Mouse (Mus musculus): Measurements from ENCODE around the gene Uhrf1.
A peak's percentile ranks its signal among the peaks of the same experiment; 100 is the strongest.

Gene Uhrf1

DNA sequence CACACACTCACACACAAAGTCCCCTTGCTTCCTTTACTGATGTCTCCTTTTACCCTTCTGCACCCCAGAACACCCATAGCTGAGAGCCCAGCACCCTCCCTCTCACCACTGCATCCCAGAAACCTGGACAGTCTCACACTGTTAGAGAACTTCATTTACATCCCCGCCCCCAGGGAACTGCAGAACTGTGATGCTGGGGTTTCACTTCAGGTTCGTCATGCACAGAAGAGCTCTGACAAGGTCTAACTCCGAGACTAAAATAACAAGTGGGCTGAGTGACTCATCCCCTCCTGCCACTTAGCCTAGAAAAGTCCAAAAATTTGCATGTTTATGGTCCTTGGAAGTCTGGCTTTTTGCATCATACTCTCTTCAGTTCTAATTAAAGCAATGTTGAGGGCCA, 36.9 kb upstream of the Uhrf1 start:
- Histone ChIP-seq H3K27me3 (ENCODE audit: control insufficient read depth, insufficient read depth, low read length, poor library complexity, severe bottlenecking) (no peaks in the 10 kb centered on the region), H3K36me3 (ENCODE audit: control insufficient read depth, insufficient read depth, low read length, poor library complexity, severe bottlenecking) (peaks cover 6% of the 10 kb centered on the region)
- peak; percentile 92 for DNase-seq (ENCODE audit: low read depth, low spot score)

DNA sequence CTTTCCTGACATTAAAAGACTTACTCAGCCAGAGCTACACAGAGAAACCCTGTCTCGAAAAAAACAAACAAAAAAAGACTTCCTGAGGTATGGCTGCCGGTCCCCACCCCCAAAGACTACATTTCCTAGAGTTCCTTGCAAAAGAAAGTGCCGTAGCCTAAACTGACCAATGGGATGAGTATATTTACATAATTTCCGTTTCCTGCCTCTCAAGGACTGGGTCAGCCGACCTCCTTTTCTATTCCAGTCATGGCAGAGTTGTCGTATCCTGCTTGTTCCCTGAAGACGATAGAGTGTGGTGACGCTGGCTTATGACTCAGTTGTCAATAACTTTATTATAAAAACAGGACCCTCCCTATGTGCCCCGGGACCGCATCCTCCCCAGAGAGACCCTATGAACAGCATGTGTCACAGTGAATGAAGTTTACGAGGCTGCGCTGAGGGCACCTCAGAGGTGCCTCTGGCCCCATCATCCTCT, 33.9 kb upstream of the Uhrf1 start:
- Histone ChIP-seq H3K27me3 (ENCODE audit: control insufficient read depth, insufficient read depth, low read length, poor library complexity, severe bottlenecking) (no peaks in the 10 kb centered on the region), H3K36me3 (ENCODE audit: control insufficient read depth, insufficient read depth, low read length, poor library complexity, severe bottlenecking) (peaks cover 5% of the 10 kb centered on the region)
- DNase-seq (ENCODE audit: low read depth, low spot score), result peak; percentile 87

DNA sequence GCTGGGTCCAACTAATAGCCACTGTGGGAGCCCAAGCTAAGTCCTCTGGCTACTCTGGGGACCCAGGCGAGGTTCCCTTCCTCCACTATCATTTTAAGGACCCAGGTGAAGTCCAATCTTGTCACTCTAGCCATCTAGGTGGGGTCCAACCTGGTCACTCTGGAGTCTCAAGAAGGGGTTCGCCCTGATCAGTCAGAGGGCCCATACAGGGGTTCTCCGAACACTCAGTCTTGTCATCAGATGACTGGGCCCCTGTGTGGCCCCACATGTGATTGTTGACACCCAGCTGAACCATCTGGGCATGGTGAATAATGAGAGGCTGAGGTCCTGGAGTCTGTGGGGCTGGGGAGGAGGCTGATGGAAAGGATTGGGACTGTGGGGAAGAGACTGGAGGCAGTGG, 33.4 kb upstream of the Uhrf1 start:
- Histone ChIP-seq H3K27me3 (ENCODE audit: control insufficient read depth, insufficient read depth, low read length, poor library complexity, severe bottlenecking) (no peaks in the 10 kb centered on the region), H3K36me3 (ENCODE audit: control insufficient read depth, insufficient read depth, low read length, poor library complexity, severe bottlenecking) (peaks cover 5% of the 10 kb centered on the region)
- no peak for DNase-seq (ENCODE audit: low read depth, low spot score)

DNA sequence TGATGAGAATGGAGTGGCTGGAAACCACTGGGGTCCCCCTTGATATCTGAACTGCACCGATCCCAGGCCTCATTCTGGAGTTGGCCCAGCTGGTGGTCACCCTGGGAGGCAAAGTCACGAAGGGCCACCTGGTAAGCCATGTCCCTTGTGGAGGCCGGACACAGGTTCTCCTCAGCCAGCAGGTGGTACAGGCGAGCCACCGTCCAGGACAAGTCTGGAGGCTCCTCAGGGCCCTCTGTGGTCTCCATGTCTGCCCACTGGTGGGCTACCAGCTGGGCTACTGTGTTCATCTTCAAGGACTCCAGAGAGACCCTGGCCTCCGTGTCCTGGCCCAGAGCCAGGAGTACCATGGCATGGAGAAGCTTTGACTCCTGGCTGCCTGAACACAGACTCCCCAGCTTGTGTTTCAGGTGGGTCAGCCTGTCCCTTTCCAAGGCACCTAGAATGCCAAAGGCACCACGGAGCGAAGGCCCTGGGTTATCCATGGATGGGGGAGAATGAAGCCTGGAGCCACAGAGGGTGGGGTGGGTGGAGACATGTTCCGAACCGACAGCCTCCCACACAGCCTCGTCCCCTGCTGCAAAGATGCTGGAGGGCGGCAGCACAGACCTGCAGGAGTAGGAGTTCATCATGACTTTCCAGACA, 31.4 kb upstream of the Uhrf1 start:
- Histone ChIP-seq H3K27me3 (ENCODE audit: control insufficient read depth, insufficient read depth, low read length, poor library complexity, severe bottlenecking) (no peaks in the 10 kb centered on the region), H3K36me3 (ENCODE audit: control insufficient read depth, insufficient read depth, low read length, poor library complexity, severe bottlenecking) (peaks cover 5% of the 10 kb centered on the region)
- no peak for DNase-seq (ENCODE audit: low read depth, low spot score)

DNA sequence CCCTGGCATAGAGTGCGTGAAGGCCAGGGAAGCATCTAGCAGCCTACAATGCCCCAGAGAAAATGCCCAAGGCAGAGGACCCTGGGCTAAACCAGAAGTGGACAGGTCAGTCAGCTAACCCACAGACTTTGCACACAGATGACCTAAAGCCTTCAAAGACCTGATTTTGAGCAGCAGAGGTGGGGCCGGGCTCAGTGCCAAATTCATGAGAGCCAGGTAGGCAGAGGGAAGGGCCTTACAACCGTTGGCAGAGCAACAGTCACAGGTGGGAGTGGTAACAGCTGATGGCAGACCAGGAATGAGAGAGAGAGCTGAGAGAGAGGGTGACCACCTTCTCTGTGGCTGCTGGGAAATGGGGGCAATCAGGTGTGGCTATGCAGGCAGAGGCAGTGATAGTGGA, 30.5 kb upstream of the Uhrf1 start:
- DNase-seq (ENCODE audit: low read depth, low spot score), result no peak
- peaks cover 5% of the 10 kb centered on the region for H3K36me3 ChIP-seq (ENCODE audit: control insufficient read depth, insufficient read depth, low read length, poor library complexity, severe bottlenecking)
- no peaks in the 10 kb centered on the region for H3K27me3 ChIP-seq (ENCODE audit: control insufficient read depth, insufficient read depth, low read length, poor library complexity, severe bottlenecking)

DNA sequence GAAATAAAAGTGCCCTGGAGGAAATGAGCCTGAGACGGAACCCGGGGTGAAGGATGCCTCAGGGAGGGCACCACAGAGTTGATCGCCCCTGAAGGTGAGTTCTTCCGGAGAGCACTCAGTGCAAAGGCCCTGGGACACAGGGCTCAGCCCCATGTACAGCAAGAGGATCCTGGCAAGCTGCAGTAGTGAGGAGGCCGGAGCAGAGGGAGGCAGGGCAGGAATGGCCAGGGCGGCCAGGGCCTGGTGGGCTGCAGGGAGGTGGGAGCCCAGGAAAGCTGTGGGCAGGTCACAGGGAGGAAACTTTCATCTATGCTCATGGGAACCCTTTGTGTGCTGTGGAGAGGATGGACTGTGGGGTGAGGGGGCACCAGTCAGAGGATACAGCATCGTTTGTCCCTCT, 29.6 kb upstream of the Uhrf1 start:
- Histone ChIP-seq H3K27me3 (ENCODE audit: control insufficient read depth, insufficient read depth, low read length, poor library complexity, severe bottlenecking) (no peaks in the 10 kb centered on the region), H3K36me3 (ENCODE audit: control insufficient read depth, insufficient read depth, low read length, poor library complexity, severe bottlenecking) (peaks cover 5% of the 10 kb centered on the region)
- DNase-seq (ENCODE audit: low read depth, low spot score), result no peak

DNA sequence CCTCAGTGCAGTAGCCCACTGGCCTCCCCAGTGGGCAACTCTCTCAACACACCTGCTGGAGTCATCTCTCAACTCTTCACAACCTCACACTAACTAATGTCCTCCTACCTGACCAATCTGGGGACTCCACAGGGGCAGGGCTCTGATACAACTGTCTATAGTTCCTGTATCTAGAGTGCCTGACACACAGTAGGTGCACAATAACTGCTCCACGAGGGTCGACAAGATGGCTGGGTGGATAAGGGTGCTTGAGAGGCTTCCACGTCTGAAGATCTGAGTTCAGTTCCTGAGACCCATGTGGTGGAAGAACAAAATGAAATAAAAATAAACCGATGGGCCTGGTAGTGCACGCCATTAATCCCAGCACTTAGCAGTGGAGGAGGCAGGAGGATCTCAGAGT, 29.1 kb upstream of the Uhrf1 start:
- Histone ChIP-seq H3K27me3 (ENCODE audit: control insufficient read depth, insufficient read depth, low read length, poor library complexity, severe bottlenecking) (no peaks in the 10 kb centered on the region), H3K36me3 (ENCODE audit: control insufficient read depth, insufficient read depth, low read length, poor library complexity, severe bottlenecking) (peaks cover 5% of the 10 kb centered on the region)
- DNase-seq (ENCODE audit: low read depth, low spot score), result no peak

DNA sequence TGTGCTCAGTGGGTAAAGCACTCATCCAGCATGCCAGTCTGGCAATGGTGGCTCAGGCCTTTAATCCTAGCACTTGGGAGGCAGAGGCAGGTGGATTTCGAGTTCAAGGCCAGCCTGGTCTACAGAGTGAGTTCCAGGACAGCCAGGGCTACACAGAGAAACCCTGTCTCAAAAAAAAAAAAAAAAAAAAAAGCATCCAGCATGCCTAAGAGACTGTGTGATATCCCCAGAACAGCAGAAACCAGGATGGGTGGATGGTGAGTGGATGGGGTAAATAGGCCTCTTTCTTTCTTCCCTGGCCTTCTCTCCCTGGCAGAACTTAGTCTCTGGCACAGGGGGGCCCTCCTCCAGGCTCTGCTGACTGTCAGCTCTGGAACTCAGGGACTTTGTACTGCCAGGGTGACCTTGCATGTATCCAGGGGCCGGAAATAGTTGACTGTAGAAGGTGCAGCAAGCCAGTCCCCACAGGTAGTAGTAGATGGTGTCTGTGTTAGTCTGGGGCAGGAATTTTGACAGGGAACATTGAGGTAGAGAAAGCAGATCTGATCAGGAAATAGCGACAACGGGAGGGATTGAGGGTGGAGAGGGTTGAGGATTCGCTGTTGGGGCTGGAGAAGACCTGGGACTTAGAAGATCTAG, 27.2 kb upstream of the Uhrf1 start:
- no peaks in the 10 kb centered on the region for H3K27me3 ChIP-seq (ENCODE audit: control insufficient read depth, insufficient read depth, low read length, poor library complexity, severe bottlenecking)
- DNase-seq (ENCODE audit: low read depth, low spot score), result no peak
- H3K36me3 ChIP-seq (ENCODE audit: control insufficient read depth, insufficient read depth, low read length, poor library complexity, severe bottlenecking), result peaks cover 5% of the 10 kb centered on the region; the same call in 1 of the 2 replicates

DNA sequence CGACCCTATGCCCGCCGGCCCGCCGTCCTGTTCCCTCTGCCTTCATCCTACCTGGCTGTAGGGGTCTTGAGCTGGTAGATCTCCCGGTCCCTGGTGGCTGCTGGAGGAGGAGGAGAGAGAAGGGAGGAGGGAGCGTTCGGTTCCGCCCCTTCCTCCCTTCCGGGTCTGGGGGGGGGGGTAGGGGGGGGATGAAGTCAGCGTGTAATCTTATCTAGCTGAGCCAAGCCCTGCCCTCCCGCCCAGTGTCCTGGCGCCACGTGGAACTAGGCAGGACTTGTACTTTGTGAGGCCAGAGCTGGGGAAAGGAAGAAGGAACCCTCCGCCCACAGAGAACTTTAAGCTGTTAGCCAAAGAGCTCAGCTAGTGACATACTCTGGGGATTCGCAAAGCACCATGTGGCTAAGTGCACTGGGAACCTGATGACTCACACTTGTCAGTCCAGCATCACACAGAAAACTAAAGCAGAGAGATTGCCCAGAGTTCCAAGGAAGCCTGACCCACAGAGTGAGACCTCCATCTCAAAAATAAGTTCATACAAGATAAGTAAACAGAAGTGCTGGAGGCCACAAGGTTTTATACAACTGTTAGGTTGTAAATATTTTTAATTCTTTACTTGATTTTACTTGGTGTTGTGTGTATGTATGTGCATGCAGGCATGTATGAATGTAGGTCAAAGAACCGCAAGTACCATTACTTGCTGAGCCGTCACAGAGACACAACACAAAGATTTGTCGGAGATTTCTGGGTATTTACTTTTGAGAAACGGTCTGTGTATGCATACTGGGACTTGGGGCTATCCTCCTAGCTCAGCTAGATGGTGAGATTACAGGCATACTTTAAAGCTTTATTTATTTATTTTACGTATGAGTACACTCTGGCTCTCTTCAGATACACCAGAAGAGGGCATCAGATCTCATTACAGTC, 26.2 kb upstream of the Uhrf1 start, which contains the start of gene Ticam1:
Gene Ticam1 (minus strand): TSS at position 144 of the 924 bp plus-strand sequence.
- H3K27me3 ChIP-seq (ENCODE audit: control insufficient read depth, insufficient read depth, low read length, poor library complexity, severe bottlenecking), result no peaks in the 10 kb centered on the region
- peak; percentile 93 for DNase-seq (ENCODE audit: low read depth, low spot score)
- no peaks in the 10 kb centered on the region for H3K36me3 ChIP-seq (ENCODE audit: control insufficient read depth, insufficient read depth, low read length, poor library complexity, severe bottlenecking)

DNA sequence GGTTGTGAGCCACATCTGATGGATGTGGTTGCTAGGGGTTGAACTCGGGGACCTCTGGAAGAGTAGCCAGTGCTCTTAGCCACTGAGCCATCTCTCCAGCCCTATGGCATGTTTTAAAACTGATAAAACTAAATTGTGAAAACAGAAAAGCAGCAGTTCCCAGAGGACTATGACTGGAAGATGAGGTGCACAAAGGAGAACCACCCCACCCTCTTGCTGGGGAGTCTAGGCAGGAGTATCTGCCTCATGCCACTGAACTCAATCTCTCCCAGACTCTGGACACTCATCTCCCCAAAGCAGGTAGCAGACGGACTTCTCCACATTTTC, 25.6 kb upstream of the Uhrf1 start:
- no peaks in the 10 kb centered on the region for H3K36me3 ChIP-seq (ENCODE audit: control insufficient read depth, insufficient read depth, low read length, poor library complexity, severe bottlenecking)
- DNase-seq (ENCODE audit: low read depth, low spot score), result no peak
- H3K27me3 ChIP-seq (ENCODE audit: control insufficient read depth, insufficient read depth, low read length, poor library complexity, severe bottlenecking), result no peaks in the 10 kb centered on the region

DNA sequence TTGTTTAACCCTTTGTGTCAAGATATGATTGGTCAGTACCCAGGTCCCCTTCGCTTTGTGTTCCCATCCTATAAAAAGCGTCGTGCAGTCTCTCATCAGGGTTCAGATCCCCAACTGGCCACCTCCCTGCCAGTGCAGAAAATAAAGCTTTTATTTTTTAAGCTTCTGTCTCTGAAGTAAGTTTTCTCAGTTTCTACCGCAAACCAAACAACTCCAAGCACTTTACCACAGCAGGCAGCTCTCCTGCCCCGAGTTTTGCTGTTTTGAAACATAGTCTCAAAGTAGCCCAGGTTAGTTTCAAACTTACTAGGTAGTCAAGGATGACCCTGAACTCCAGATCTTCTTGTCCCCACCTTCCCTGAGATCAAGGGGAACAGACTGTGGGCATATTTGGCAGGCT, 24.8 kb upstream of the Uhrf1 start:
- Histone ChIP-seq H3K36me3 (ENCODE audit: control insufficient read depth, insufficient read depth, low read length, poor library complexity, severe bottlenecking) (no peaks in the 10 kb centered on the region), H3K27me3 (ENCODE audit: control insufficient read depth, insufficient read depth, low read length, poor library complexity, severe bottlenecking) (no peaks in the 10 kb centered on the region)
- no peak for DNase-seq (ENCODE audit: low read depth, low spot score)

DNA sequence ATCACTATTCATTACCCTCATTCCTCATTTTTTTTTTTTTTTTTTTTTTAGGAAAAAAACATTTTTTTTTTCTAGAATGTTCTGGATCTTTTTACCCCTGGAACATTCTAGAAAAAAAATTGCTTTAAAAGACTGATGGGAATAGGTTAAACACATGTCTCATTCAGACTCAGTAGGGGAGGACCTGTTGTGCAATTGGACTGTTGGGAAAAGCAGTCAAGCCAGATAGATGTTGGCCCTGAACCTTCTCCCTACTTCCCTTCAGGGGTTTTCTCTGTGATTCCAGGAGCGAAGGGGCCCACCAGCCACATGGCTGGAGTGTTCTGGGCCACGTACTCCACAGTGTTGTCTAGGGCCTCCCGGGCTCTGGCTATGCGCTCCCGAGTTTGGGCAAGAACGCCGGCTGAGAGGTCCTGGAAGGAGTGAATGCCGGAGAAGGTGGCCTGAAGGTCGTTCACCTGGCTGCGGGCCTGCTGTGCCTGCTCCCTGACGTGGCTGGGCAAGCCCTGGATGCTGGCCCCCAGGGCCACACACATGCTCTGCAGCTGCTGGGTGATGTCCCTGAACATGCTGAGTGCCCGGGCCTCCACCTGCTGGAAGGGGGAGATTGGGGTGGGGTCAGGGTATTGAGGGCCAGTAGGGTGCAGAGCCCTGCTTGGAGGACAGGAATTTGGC, 23.5 kb upstream of the Uhrf1 start:
- DNase-seq (ENCODE audit: low read depth, low spot score), result no peak
- H3K27me3 ChIP-seq (ENCODE audit: control insufficient read depth, insufficient read depth, low read length, poor library complexity, severe bottlenecking), result no peaks in the 10 kb centered on the region

DNA sequence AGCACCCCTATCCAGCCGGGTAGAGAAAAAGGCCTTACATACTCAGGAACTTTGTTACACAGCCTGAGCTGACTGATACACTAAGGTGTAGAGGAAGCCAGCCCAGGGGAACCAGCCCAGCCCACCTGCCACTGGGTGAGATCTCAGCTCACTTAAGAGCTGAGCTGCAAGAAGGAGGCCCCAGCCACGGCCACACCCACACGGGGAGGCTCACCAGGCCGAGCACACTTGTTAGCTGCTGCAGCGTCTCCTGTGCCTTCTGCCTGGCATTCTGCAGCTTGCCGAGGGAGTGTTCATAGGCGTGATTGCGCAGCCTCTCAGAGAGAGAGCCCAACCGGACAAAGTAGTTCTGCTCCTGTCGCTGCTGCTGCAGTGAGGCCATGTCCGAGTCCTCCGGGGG, 21.9 kb upstream of the Uhrf1 start:
- Histone ChIP-seq H3K27me3 (ENCODE audit: control insufficient read depth, insufficient read depth, low read length, poor library complexity, severe bottlenecking) (no peaks in the 10 kb centered on the region), H3K36me3 (ENCODE audit: control insufficient read depth, insufficient read depth, low read length, poor library complexity, severe bottlenecking) (peaks cover 2% of the 10 kb centered on the region; the same call in 1 of the 2 replicates)
- no peak for DNase-seq (ENCODE audit: low read depth, low spot score)

More for the DNA sequence above, 23.5 kb upstream of the Uhrf1 start:
- H3K36me3 ChIP-seq (ENCODE audit: control insufficient read depth, insufficient read depth, low read length, poor library complexity, severe bottlenecking), result no peaks in the 10 kb centered on the region

DNA sequence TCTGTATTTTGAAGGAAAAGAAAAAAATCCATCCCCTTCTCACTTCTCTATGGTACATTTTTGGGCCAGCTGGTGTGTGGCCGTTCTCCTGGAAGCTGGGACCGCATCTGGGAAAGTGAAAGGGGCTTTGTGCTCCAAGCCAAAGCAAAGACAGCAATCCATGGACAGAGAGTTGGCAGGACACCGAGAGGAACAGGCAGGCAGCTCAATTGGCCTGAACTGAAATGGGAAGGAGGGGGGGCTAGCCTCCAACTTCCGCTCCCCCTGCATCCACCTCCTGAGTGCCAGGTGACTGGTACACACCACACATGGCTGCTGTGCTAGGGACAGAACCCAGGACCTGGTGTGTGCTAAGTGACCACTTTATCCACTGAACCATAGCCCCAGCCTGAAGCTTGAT, 20.3 kb upstream of the Uhrf1 start:
- H3K27me3 ChIP-seq (ENCODE audit: control insufficient read depth, insufficient read depth, low read length, poor library complexity, severe bottlenecking), result no peaks in the 10 kb centered on the region
- peaks cover 2% of the 10 kb centered on the region; the same call in 1 of the 2 replicates for H3K36me3 ChIP-seq (ENCODE audit: control insufficient read depth, insufficient read depth, low read length, poor library complexity, severe bottlenecking)
- no peak for DNase-seq (ENCODE audit: low read depth, low spot score)

Measured in splenic B cell, adult 2 months (primary cell).